Mouse (Mus musculus): ENCODE data around the gene Ankrd13d.

GRCm38 (mm10) chr19:4302936-4303639 lies 20.2 kb upstream of the Ankrd13d start:
- TF ChIP-seq CTCF (IDR thresholded peaks at IDR 0.05; ENCODE audit: extremely low read depth, insufficient read depth, insufficient read length, insufficient replicate concordance) (no peak), POLR2A (IDR thresholded peaks at IDR 0.05; ENCODE audit: low read depth, low read length) (no peak; the same call in 1 of the 2 replicates)
